Mouse (Mus musculus) duodenum, adult 2 months (tissue): ENCODE data around the gene Lmo2. TPM values are rescaled to one million over a fixed set of nuclear protein-coding genes. Genes with fewer than 3 reads are reported as not detected.

Experiments used
- polyA plus RNA-seq: library from polyadenylated mRNA; depleted of rRNA; stranded (reverse); fragments of >200 nt; gene quantifications from 2 replicates; pipeline ENCODE4 v1.2.3, GENCODE M21; 2012; ENCODE audit warnings: low replicate concordance; rRNA removed

The Lmo2 gene
- 4.4 and 7.9 TPM in 2 replicates for polyA plus RNA-seq

GRCm38 (mm10) chr2:103957649-103958546 lies at the start of gene Lmo2:
Lmo2 (plus strand) TSS chr2:103957986.

GRCm38 (mm10) chr2:104027458-104028138 lies 69.8 kb downstream of the Lmo2 start, which contains the start of gene Fbxo3:
Fbxo3 (plus strand) TSS chr2:104027721.

DNA sequence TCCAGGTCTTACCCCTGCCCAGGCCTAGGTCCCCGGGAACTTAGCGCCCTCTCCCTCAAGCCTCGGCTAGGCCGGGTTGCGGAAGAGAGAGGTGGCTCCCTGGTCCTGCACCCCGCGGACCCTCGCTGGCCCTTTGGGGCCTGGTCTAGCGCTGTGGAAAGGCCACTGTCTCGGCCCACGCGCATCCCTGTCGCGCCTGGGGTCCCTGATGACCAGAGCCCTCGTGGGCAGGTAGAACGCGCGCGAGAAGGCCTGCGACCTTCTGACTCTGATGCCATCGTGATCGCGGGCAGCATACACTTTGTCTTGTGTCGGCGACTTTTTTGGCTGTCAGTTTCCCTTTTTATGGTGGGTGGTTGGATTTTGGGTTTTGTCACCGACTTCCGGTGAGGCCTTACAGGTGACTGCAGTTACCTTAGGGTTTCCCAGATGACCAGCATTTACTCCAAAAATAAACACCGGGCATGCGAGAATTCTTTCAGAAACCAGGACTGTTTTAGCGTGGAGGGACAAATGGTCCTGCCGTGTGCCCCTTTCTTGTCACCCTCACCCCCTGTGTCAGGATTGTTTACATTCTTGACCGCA lies 70.4 kb downstream of the Lmo2 start, which contains the start of gene 4931422A03Rik:
4931422A03Rik (minus strand) TSS at position 223 of the 585 bp plus-strand sequence.

Other genes with a start within 250 kb of the Lmo2 start
- gene Nat10, start 196.7 kb upstream of the Lmo2 start, polyA plus RNA-seq, result 7.0 and 19.9 TPM in 2 replicates
- 63.4 and 63.6 TPM in 2 replicates for gene Caprin1, start 160.3 kb upstream of the Lmo2 start, polyA plus RNA-seq
- gene Fbxo3, start 69.7 kb downstream of the Lmo2 start, polyA plus RNA-seq, result 2.9 and 3.5 TPM in 2 replicates
- not detected in 2 replicates for gene 4931422A03Rik, start 70.4 kb downstream of the Lmo2 start, polyA plus RNA-seq
- not detected in 2 replicates for gene Gm10912, start 107.8 kb downstream of the Lmo2 start, polyA plus RNA-seq
- gene Gm10799, start 110.6 kb downstream of the Lmo2 start, polyA plus RNA-seq, result not detected in 2 replicates
- gene Cd59b, start 111.9 kb downstream of the Lmo2 start, polyA plus RNA-seq, result 0.71 and 2.7 TPM in 2 replicates
- 3.1 and 3.4 TPM in 2 replicates for gene Cd59a, start 137.8 kb downstream of the Lmo2 start, polyA plus RNA-seq
- 0.23 TPM in 1 of 2 replicates, not detected in the other for gene A930018P22Rik, start 164.8 kb downstream of the Lmo2 start, polyA plus RNA-seq